Mouse (Mus musculus) ES-E14 (cell line): ENCODE data around the gene Sec24b.

Source experiments
- CHD2 ChIP-seq: IDR thresholded peaks from 2 replicates; pipeline ENCODE4 v1.6.1; 2014; ENCODE audit warnings: mild to moderate bottlenecking, low read depth, low read length, inconsistent platforms
- HCFC1 ChIP-seq: IDR thresholded peaks from 2 replicates; pipeline ENCODE4 v1.6.1; 2012; ENCODE audit warnings: low read length, inconsistent platforms, borderline replicate concordance; ENCODE audit not compliant: insufficient read depth
- ZNF384 ChIP-seq: IDR thresholded peaks from 2 replicates; pipeline ENCODE4 v1.6.1; 2012; ENCODE audit warnings: low read depth, low read length, inconsistent platforms

DNA sequence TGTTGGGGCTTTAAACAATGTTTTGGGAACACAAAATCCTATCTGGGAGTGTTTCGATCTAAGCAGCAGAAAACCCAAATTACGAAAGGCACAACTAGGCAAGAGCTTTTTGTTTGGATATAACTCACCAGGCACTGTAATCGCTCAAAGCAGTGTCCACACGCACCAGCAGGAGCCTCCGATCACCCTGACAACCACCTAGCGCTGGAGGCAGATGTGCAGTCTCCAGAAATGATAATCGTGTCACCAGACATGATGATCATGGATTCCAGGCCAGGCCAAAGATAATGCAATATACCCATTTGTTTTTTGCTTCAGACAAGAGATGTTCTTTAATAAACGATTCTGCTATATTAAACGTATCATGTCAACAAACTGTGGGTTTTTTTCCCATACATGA, 93.5 kb downstream of the Sec24b start:
- TF ChIP-seq CHD2 (no peak), ZNF384 (no peak), HCFC1 (no peak)
